ENCODE assay signal across 8 mouse cellular contexts in genomic region chr7:65370381-65370786, GRCm38 (mm10).
DNase-seq lines count a peak whose midpoint lies in the region; ATAC-seq and TF ChIP-seq lines count a peak whose summit lies in the region.

No protein-coding gene starts in this region.

- H3K4me3 ChIP-seq in heart, embryonic 10.5 days, result peak overlapping the region; percentile 96
- H3K4me3 ChIP-seq in G1E (ENCODE audit: low read depth, low read length), result peak overlapping the region; percentile 84
- H3K4me3 ChIP-seq in embryonic facial prominence, embryonic 11.5 days (ENCODE audit: low read depth, low read length), result peak overlapping the region; percentile 83
- peak overlapping the region; percentile 83 for H3K4me3 ChIP-seq in limb, embryonic 15.5 days

- no peaks in the 10 kb centered on the region for H3K36me3 ChIP-seq in heart, embryonic 10.5 days
- H3K36me3 ChIP-seq in G1E (replicated peaks), result peaks cover 4% of the 10 kb centered on the region
- H3K36me3 ChIP-seq in embryonic facial prominence, embryonic 11.5 days (replicated peaks; ENCODE audit: control insufficient read depth, insufficient read depth, low read depth, low read length), result no peaks in the 10 kb centered on the region
- H3K36me3 ChIP-seq in limb, embryonic 15.5 days, result no peaks in the 10 kb centered on the region

- H3K4me2 ChIP-seq in embryonic facial prominence, embryonic 11.5 days (ENCODE audit: low read depth, low read length), result peak overlapping the region; percentile 81
- peak overlapping the region; percentile 52 for H3K4me2 ChIP-seq in limb, embryonic 15.5 days

- H3K27me3 ChIP-seq in heart, embryonic 10.5 days (ENCODE audit: insufficient read depth, poor library complexity, severe bottlenecking), result no peaks in the 10 kb centered on the region
- H3K27me3 ChIP-seq in G1E (ENCODE audit: insufficient read depth, low read length), result no peaks in the 10 kb centered on the region
- no peaks in the 10 kb centered on the region for H3K27me3 ChIP-seq in embryonic facial prominence, embryonic 11.5 days (ENCODE audit: control insufficient read depth, insufficient read depth, low read length)
- H3K27me3 ChIP-seq in limb, embryonic 15.5 days, result no peaks in the 10 kb centered on the region

- ATAC-seq in G1E (ENCODE audit: extremely low read depth, insufficient number of reproducible peaks, low FRiP score, poor library complexity, severe bottlenecking), result no peak
- ATAC-seq in embryonic facial prominence, embryonic 11.5 days (replicated peaks; ENCODE audit: insufficient number of reproducible peaks, low FRiP score, low TSS enrichment, low read depth), result peak; percentile 66
- peak; percentile 20; the same call in 1 of the 2 replicates for ATAC-seq in limb, embryonic 15.5 days (ENCODE audit: insufficient number of reproducible peaks, low FRiP score, low TSS enrichment, low read depth)

- intact Hi-C loops in heart, postnatal 25 days (cut with DNase I), result loop anchor here (5.0 kb wide), 1 partner anchor 42 kb away; no protein-coding TSS in a partner anchor
- intact Hi-C loops in heart, postnatal 10 days (cut with DNase I), result loop anchor here (2.0 to 5.0 kb wide), 2 partner anchors 48 to 87 kb away; no protein-coding TSS in a partner anchor

- peak overlapping the region; percentile 99 for H3K27ac ChIP-seq in heart, embryonic 10.5 days
- H3K27ac ChIP-seq in embryonic facial prominence, embryonic 11.5 days (replicated peaks; ENCODE audit: low read depth, low read length), result peak overlapping the region; percentile 76
- H3K27ac ChIP-seq in limb, embryonic 15.5 days, result peak overlapping the region; percentile 95

- H3K9me3 ChIP-seq in heart, embryonic 10.5 days, result no peaks in the 10 kb centered on the region
- H3K9me3 ChIP-seq in G1E (replicated peaks), result no peaks in the 10 kb centered on the region
- H3K9me3 ChIP-seq in embryonic facial prominence, embryonic 11.5 days (replicated peaks; ENCODE audit: control insufficient read depth, low read length), result no peaks in the 10 kb centered on the region
- no peaks in the 10 kb centered on the region for H3K9me3 ChIP-seq in limb, embryonic 15.5 days

- DNase-seq in heart, embryonic 10.5 days (ENCODE audit: low spot score), result no peak
- no peak for DNase-seq in heart, postnatal 25 days (ENCODE audit: low spot score)
- peak; percentile 29 for DNase-seq in G1E (ENCODE audit: low spot score)
- peak; percentile 44 for DNase-seq in embryonic facial prominence, embryonic 11.5 days (ENCODE audit: low spot score)
- peak; percentile 55 for DNase-seq in heart, postnatal 10 days
- peak; percentile 72 for DNase-seq in neural tube, embryonic 10.5 days (ENCODE audit: extremely low spot score, low spot score)
- no peak for DNase-seq in layer of hippocampus, adult 8-10 months (ENCODE audit: low spot score in 2 of 2)

- TF ChIP-seq CTCF in G1E (IDR thresholded peaks at IDR 0.05; ENCODE audit: low read depth, low read length), result no peak

- peak overlapping the region; percentile 76 for H3K9ac ChIP-seq in embryonic facial prominence, embryonic 11.5 days (replicated peaks; ENCODE audit: low read length)
- H3K9ac ChIP-seq in limb, embryonic 15.5 days, result peak overlapping the region; percentile 69

- WGBS in heart, embryonic 10.5 days, result under 1% methylated on average over 45 of the region's 46 CpGs
- under 1% methylated on average over 25 of the region's 46 CpGs for WGBS in embryonic facial prominence, embryonic 11.5 days
- WGBS in limb, embryonic 15.5 days, result under 1% methylated on average over 18 of the region's 46 CpGs

- H3K4me1 ChIP-seq in heart, embryonic 10.5 days, result peaks cover 54% of the 10 kb centered on the region
- peaks cover 57% of the 10 kb centered on the region for H3K4me1 ChIP-seq in G1E (ENCODE audit: insufficient read depth, low read depth, low read length)
- H3K4me1 ChIP-seq in embryonic facial prominence, embryonic 11.5 days (ENCODE audit: control insufficient read depth, insufficient read depth, low read length), result no peaks in the 10 kb centered on the region
- H3K4me1 ChIP-seq in limb, embryonic 15.5 days, result peaks cover 18% of the 10 kb centered on the region; the same call in 1 of the 2 replicates

Comparison
In these comparisons a context has a peak if more than half of its experiments do, and no peak if none do; other contexts are left out.
1. DNase-seq: peak in G1E (single experiment), embryonic facial prominence, embryonic 11.5 days (single experiment), heart, postnatal 10 days (2 of 2) and neural tube, embryonic 10.5 days (single experiment); none in heart, embryonic 10.5 days (single experiment), heart, postnatal 25 days (single experiment) and layer of hippocampus, adult 8-10 months (0 of 2).
2. Peak in every context shown above with its lines, with median percentiles within 50 percentile points of each other: H3K27ac ChIP-seq and H3K4me3 ChIP-seq.